Mouse (Mus musculus) left cerebral cortex, adult 2 months (tissue): ENCODE results near the gene Slc17a4. TPM values are rescaled to one million over a fixed set of nuclear protein-coding genes. Genes with fewer than 3 reads are reported as not detected.

Source experiments
- DNase-seq, 2 experiments: peaks; one replicate each; pipeline ENCODE4 v3.0.0; 2021 to 2022; ENCODE audit warnings: low spot score in 2 of 2, mixed read lengths in 1 of 2; ENCODE audit errors: extremely low spot score in 1 of 2
- H3K27ac ChIP-seq: fragments of 200-600 bp; 2 replicates; pipeline ENCODE4 v1.8.1; 2022
- H3K4me3 ChIP-seq: fragments of 200-600 bp; 2 replicates; pipeline ENCODE4 v1.8.1; 2022
- CTCF ChIP-seq: fragments of 200-600 bp; IDR thresholded peaks from 2 replicates; pipeline ENCODE4 v1.8.1; 2022; ENCODE audit warnings: antibody characterized with exemption, mild to moderate bottlenecking, moderate library complexity
- intact Hi-C: fragments of 180-260 bp; cut with DNase I; formaldehyde crosslinking; loops from one replicate; pipeline ENCODE4 v1.15.1; 2025
- microRNA-seq, 2 experiments: library from miRNA; unstranded; fragments of <30 nt; microRNA quantifications; one replicate each; pipeline ENCODE4 v1.2.0; 2021
- total RNA-seq, 2 experiments: library from RNA; stranded (reverse); gene quantifications; 2 replicates each; pipeline ENCODE4 v1.2.3; 2021

Gene Slc17a4
- total RNA-seq, 2 experiments from 2014 or later = not detected

DNA sequence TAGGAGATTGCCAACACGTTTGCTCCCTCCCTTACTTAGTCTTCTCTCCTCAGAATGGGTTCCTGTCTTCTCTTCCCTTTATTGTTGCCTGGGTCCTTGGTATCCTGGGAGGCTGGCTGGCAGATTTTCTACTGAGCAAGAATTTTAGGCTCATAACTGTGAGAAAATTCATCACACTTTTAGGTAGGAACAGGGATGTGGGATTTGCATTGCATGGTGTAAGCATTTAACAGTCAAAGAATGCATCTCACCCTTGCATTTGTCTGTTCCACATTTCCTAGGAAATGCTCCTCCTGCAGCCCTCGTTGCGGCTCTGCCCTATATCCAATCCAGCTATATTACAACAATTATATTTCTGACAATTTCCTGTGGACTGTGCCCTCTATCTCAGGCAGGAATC lies 58.4 kb downstream of the Slc17a4 start:
- Histone ChIP-seq H3K4me3 (no peak overlapping the region), H3K27ac (no peak overlapping the region)
- TF ChIP-seq CTCF = no peak
- intact Hi-C loops = no loop called here
- DNase-seq = no peak

- no peak for TF ChIP-seq CTCF
- intact Hi-C loops = no loop called here
- DNase-seq = no peak
These were observed 65.5 kb downstream of the Slc17a4 start for GRCm38 (mm10) chr13:23849299-23849698.

More at GRCm38 (mm10) chr13:23849299-23849698, 65.5 kb downstream of the Slc17a4 start:
- Histone ChIP-seq H3K27ac (no peak overlapping the region), H3K4me3 (no peak overlapping the region)

Small RNA genes within 50 kb of the gene (microRNA-seq; reads per million reads assigned to microRNA genes)
- 0 reads per million in 2 experiments for gene Gm44344

Other genes with a start within 250 kb of the Slc17a4 start
- gene Hist1h2ac, start 231.1 kb downstream of the Slc17a4 start, total RNA-seq = 1 to 10 TPM; 2.1 to 2.7 TPM
- 10 to 100 TPM; 27.0 to 29.1 TPM for gene Hist1h2bc, start 230.8 kb downstream of the Slc17a4 start, total RNA-seq
- gene Hist1h1t, start 219.2 kb downstream of the Slc17a4 start, total RNA-seq = not detected
- gene Hist1h4c, start 216.6 kb downstream of the Slc17a4 start, total RNA-seq = 100 to 1,000 TPM; 103 TPM
- gene Hfe, start 204.2 kb downstream of the Slc17a4 start, total RNA-seq = 1 to 10 TPM; 2.4 to 3.1 TPM
- gene Hist1h1c, start 176.2 kb downstream of the Slc17a4 start, total RNA-seq = 10 to 100 TPM; 53.4 to 53.7 TPM
- gene Hist1h3c, start 169.4 kb downstream of the Slc17a4 start, total RNA-seq = 1 to 10 TPM; 1.0 to 1.3 TPM
- gene Hist1h2bb, start 168.3 kb downstream of the Slc17a4 start, total RNA-seq = 10 to 100 TPM; 12.3 to 19.0 TPM
- 10 to 100 TPM; 19.9 to 21.0 TPM for gene Hist1h2ab, start 163.9 kb downstream of the Slc17a4 start, total RNA-seq
- 1 to 10 TPM; 6.6 to 7.5 TPM for gene Hist1h3b, start 162.7 kb downstream of the Slc17a4 start, total RNA-seq
- 10 to 100 TPM; 62.5 to 93.5 TPM for gene Hist1h4b, start 158.0 kb downstream of the Slc17a4 start, total RNA-seq
- gene Hist1h4a, start 153.8 kb downstream of the Slc17a4 start, total RNA-seq = 10 to 100 TPM; 53.1 to 70.3 TPM
- 10 to 100 TPM; 31.1 to 37.0 TPM for gene Hist1h3a, start 152.6 kb downstream of the Slc17a4 start, total RNA-seq
- 10 to 100 TPM; 21.6 to 22.6 TPM for gene Hist1h1a, start 151.3 kb downstream of the Slc17a4 start, total RNA-seq
- gene Trim38, start 145.1 kb downstream of the Slc17a4 start, total RNA-seq = not detected
- not detected for gene Slc17a2, start 108.0 kb downstream of the Slc17a4 start, total RNA-seq
- not detected for gene Slc17a3, start 75.6 kb downstream of the Slc17a4 start, total RNA-seq
- gene Slc17a1, start 47.3 kb downstream of the Slc17a4 start, total RNA-seq = not detected
- gene Hist1h2ba, start 19.1 kb upstream of the Slc17a4 start, total RNA-seq = not detected
- gene Hist1h2aa, start 19.5 kb upstream of the Slc17a4 start, total RNA-seq = not detected
- under 1 TPM in 1 of 2 experiments, not detected in 1; 0.68 TPM for gene Scgn, start 76.2 kb upstream of the Slc17a4 start, total RNA-seq